Mouse (Mus musculus): ENCODE results near the gene Gm9821.

DNA sequence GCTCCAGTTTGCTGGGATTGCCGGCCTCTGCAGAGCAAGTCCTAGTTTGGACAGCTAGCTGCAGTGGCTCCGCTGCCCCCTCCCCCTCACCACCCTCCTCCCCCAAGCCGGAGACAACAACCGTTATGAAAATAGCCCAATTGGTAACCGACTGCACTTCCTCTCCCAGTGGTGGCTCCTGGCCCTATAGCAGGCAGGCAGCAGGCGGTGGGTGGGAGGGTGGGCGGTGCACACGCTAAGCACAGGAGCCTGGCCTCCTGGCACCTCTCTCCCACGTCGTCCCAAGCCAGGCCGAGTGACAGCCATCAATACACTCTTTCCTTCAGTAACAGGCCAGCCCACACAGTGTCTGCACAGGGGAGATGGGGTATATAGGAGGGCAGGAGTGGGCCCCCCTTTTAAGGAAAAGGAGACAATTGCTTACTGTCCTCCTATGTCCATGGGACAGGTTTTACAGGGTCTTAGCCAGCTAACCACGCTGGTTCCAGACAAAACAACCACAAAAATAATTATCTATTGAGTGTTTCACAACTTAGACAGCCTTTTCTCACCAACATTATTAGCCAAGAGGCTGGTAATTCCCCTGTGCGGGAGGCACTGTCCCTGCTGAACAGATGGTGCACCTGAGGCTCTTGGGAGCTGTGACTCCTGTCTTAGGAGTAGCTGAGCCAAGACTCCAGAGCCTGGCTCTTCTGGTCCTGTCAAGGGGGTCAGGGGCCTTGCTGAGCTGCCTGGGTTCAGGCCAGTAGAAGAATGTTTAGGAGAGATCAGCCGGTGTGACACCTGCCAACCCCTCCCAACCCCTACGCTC lies 5.0 kb downstream of the Gm9821 start:
- no peak for TF ChIP-seq CTCF (IDR thresholded peaks at IDR 0.05; ENCODE audit: extremely low read depth, insufficient read length, insufficient replicate concordance, low read depth, low read length)
- no peak for TF ChIP-seq POLR2A (IDR thresholded peaks at IDR 0.05; ENCODE audit: low read depth, low read length)
